Mouse (Mus musculus): ENCODE measurements around the gene Plekhb1.

DNA sequence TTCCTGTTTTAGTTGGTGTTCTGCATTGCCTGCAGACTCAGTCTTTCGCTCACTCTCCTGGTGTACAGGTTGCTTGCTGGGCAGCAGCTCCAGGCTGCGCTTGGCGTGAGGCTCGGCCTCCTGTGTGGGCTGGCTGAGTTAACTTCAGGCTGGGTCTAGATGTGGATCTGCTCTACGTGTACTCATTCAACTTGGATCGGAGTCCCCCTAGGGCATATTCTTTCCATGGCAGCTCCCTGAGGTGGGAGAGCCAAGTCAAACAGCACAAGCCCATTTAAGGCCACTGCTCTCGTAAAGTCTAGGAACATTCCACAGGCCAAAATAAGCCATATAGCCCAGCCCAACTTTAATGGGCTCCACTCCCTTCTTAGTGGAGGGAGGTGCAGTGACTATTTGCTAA is 26.3 kb upstream of the Plekhb1 start:
- TF ChIP-seq POLR2A (IDR thresholded peaks at IDR 0.05; ENCODE audit: borderline replicate concordance, extremely low read depth, low read depth, low read length), result no peak
- TF ChIP-seq CTCF (IDR thresholded peaks at IDR 0.05; ENCODE audit: insufficient read depth, low read length), result no peak

Measured in lung, adult 2 months (tissue).